Mouse (Mus musculus) ovary, postnatal 10 days (tissue): ENCODE measurements at regions not wholly inside any gene's neighbourhood (a gene's known extent, or its start where the extent isn't known, plus 50 kb on each side); places are given as distances from the start of the nearest gene placed in this dataset.

ENCODE experiments used
- DNase-seq: peaks from one replicate; pipeline ENCODE4 v3.0.0; 2022; ENCODE audit warnings: low spot score

DNA sequence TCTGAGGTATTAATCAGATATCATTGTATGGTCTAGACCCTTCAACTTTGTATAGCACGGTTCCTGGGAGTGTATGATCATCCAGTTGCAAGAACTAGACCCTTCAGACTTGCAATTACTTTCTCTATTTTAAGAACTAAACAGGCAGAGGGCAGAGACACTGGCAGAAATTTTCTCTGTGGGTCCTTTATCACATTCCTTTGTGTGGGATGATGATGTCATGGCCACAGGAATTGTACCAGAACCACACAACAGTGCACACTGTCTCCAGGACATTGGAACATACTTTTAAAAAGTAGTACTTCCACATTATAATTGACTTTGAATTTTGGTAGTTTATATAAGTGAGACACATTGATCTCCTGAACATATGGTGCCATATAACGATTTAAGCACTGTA, 674.2 kb downstream of the Rfpl4b start:
- DNase-seq, result no peak

DNA sequence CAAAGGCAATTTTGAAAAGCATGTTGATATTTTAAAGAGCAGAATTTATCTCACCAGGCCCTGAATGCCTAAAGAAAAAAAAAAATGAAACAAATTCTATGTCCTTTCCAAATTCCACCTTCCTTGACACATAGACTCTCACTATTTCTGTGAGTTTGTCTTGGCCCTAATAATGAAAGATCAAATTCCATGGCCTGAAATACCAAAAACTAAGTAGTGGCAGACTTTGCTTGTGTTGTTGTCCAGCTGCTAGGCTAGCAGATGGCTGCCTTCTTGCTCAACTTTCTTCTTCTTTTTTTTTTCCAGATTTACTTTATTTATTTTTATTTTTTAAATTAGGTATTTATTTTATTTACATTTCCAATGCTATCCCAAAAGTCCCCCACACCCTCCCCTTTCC, 682.4 kb downstream of the Rfpl4b start:
- DNase-seq, result no peak

DNA sequence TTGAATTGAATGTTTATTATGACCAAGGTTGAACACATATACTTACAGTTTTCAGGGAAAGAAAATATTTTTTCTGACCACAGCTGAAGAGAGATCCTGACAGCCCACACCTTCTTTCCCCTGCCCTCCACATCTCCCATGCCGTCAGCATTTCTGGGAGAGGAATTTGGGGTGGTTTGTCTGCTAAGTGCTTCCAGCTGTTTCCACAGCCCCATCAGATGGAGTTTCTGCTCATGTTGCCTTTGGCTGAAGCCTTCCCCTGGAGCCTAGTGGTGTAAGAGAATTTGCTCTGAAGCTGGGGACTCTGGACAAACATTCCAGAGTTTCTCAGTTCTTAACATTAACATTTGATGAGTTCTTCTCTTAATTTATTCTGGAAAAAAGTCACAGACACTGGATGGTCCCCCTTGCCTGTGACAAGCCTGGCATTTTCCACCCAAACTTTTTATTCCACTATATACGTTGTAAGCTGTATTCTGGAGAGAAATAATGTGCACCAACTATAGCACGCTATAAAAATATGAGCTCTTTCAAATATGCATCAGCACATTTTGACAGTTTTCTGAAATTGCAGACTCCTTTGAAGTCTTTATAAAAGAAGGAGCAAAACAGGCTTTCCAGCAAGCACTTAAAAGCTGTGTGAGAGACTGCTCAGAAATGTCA, 699.5 kb downstream of the Rfpl4b start:
- DNase-seq, result no peak

DNA sequence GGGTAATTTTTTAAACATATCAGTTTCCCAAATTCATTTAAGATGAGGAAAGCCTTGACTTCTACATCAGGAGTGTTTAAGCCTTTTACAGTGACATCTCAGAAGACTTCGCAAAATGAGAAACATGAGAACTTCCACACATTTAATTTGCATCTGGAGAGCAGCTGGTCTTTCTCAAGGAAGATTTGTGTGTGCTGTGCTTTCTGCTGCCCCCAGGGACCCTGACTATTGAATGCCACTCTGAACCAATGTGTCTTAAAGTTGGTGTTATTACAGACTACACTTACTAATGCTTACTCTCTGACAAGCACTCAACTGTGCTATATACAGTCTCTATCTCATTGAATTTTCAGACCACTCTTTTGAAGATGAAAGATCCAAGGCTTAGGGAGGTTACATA, 703.0 kb downstream of the Rfpl4b start:
- no peak for DNase-seq

DNA sequence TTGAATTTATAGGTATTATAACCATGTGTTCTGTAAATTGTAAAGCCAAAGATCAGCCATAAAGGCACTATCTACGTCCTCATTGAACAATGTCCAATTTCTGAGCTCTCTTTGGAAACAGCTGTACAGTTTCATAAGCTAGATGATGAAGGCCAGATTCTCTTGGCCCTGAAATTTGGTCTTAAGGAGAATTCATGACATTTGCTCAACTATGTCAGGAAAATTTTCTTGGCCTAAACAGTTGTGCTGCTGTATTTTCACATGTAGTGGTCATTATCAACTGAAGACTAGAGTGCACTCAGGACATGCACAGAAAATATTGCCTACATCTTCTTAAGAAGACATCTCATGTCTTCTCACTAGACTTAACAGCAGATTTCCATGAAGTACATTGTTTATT, 705.1 kb downstream of the Rfpl4b start:
- DNase-seq, result no peak

DNA sequence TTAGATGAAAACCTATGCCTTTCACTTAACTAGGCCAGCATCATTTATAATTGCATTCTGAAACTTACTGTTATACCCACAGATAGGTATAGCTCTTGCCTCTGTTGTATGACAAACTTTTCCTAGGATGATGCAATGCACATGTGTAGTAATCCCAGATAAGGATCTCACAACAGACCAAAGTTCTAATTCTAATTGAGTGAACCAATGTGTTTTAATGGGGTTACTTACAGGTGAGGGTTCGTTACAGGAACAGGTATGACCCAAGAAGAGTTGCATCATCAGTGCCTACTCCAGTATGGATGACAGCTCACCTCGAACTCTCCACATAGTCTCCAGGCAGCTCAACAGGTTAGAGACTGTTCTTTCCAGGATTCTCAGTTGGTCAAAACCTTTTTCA, 707.4 kb downstream of the Rfpl4b start:
- DNase-seq, result no peak

DNA sequence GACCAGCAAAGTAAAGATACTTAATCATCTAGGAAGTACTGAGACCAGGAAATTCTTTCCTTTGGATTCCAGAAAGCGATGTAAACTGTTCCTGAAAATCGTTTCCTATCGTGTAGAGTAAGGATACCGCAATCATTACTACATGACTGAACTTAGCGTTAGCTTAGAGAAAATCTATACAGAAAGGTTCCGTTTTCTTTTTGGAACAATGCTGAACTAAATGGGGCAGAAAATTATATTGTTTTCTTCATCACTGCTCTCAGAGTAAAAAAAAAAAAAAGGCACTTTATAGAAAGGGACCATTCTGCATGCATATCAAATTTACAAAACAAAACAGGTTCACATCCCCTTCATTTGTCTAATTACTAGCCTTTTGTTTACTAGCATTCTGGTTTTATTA, 713.0 kb downstream of the Rfpl4b start:
- no peak for DNase-seq

DNA sequence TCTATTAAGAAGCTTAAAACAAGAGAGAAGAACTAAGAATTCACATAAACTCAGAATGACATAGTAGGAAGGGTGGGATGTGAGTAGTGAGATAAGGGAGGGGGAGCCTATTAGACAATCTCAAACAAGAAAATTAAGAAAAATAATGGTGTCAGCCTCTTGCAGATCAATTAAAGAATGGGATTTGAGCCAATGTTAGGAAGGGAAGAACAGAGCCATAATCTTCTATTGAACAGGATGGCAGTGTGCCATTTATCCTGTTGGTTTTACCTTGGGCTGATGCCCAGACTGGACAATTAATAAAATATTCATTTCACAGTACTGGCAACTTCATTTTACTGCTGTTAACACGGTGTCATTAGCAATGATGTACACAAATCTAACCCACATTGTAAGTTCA, 718.0 kb downstream of the Rfpl4b start:
- no peak for DNase-seq

DNA sequence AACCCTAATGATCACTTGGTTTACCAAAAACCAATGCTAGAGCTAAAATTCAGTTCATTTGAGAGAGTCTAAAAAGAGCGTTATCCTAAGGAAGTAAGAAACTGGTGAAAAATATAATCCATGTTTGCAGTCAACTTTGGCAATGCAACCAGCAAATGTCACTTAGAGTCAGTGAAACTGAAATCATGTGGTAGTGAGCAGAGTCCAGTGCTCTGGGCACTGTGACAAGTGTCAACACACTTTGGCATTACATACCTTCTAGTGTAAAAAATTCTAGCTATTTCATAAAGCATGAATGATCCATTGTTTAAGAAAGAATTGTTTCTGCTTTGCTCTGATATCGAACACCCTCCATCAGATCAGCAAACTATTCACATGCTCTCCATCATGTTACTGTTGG, 743.1 kb downstream of the Rfpl4b start:
- DNase-seq, result no peak

DNA sequence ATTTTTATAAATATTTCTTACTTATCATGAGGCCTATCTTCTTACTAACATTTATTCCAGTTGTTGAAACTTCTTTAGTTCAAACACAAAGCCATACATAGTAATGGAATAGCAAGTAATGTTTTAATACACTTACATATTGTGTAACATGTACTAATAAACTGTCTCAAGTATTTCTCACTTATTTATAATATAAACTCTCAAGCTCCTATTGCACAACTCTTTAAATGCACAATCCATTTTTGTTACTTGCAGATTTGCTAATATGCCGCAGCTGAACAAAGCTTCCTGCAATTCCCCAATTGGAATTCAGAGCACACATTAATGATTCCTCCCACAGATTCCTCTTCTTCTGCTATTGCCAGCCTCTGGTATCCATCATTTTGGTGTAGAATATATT, 749.2 kb downstream of the Rfpl4b start:
- no peak for DNase-seq

DNA sequence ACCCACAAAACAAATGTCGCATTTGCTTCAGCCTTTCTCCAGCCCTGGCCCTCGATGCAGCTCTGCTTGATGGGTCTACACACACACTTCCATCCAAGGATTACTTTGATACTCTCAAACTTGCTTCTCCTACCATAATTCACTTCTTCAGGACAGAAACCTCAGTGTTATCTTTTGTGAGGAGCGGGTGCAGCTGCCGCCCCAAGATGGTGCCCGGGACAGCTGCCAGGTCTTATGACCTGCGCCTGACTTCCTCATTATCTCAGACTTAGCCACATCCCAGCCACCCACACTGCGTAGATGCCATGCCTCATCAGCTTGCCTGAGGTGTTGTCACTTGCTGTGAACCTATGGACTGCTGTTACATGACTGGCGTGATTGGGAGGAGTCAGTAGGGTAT, 762.5 kb downstream of the Rfpl4b start:
- no peak for DNase-seq

DNA sequence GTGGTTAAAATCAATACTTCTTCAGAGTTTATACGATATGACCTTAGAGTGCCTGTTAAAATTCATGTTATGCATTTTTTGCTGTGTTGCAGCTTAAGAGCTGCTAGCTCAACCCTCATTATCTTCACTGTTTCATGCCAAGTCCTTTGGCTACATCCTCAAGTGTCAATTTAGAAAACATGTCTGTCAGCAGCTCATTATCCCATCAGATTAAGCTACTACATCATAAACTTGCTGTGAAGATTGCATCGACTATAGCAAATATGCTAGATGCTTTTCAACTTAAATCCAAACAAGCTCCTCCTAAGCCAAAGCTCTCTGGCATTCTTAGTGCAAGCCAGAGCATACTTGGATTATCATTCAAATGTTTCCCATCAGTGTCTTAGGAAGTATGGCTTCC, 811.1 kb downstream of the Rfpl4b start:
- no peak for DNase-seq

DNA sequence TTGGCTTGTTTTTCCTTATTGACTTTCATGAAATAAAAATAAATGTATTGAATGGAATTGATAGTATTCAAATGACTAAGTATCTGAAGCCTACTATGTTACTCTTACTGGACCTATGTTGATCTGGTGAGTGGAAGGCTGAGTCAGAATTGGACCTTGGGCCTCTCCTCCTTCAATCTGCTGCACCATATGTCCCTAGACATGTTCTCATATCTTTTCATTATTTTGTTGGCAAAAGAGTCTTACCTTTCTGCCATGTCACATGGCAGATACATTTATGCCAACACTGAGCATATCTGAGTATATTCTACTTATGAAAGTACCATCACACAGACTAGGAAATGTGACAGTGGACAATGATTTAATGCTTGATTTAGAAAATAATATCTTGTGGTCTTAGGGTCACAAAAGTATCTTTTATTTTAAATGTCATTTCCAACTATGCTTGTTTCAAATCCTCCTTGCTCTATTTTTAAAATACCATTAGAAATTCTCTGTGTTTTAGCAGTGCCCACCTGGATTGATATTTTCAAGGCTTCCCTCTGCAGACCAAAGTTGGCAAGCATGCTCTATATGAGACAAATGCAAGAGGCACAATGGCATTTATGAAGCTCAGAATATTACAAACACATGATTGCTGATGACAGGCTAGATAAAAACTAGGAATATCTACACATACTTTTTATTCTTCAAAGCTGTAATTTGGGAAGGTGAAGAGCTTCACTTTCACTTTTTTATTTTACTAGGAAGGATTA, 825.7 kb downstream of the Rfpl4b start:
- DNase-seq, result no peak

DNA sequence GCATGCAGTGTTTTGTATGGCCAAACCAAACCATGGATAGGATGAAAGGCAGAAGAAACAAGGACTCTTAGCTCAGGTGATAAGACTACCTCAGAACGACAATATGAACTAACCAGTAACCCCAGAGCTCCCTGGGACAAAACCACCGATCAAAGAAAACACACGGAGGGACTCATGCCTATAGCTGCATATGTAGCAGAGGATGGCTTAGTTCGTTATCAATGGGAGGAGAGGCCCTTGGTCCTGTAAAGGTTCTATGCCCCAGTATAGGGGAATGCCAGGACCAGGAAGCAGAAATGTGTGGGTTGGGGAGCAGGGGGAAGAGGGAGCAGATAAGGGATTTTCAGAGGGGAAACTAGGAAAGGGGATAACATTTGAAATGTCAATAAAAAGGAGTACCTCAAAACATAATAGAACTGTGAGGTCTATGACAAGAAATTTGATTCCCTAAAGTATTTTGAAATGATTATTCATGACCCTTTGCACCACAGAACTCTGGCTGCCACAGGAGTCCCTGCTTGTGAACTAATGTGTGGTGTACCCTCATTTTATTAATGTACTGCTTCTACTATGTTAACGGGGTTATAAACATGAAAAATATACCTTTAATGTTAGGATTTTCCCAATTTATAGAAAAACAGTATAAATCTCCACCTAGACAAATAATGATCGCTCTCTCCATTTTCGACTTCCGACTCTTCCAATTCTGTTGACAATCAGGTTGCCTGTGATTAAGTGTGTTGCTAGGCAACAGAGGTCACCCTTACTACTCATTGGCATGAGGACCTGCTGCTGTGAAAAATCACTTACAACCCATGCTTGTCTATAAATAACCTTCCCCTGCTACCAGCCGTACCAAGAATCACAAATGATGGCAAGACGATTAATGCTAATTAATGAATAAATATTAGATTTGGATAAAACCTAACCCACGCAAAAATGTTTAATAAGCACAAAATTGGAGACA, 833.0 kb downstream of the Rfpl4b start:
- DNase-seq, result no peak

DNA sequence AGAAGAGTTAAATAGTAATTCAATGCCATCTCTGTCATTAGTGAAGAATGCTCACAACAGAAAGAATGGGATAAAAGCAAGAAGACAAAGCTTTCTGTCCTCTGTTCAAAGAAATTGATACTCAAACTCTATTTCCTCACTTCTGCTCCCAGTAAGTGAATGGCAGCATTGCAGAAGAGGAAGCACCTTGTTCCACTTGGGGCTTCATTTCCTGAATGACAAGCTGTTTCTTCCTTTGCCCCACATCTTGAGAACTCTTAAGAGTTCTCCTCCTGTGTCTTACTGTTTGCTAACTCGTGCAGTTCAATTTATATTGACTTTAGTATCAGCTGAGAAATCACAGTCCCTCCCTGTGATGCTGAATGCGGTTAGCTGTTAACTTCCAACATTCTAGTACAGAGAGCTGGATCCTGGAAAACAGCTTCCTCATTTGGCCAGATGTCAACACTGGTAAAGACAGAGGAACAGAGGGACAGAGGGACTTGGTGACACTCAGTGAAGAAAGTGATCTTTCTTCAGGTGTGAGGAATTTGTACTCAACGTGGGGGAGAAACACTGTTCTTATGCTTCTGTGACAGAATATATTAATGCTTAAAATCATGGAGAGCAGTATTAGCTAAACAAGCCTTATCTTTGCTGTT, 840.3 kb upstream of the Marcks start:
- no peak for DNase-seq

DNA sequence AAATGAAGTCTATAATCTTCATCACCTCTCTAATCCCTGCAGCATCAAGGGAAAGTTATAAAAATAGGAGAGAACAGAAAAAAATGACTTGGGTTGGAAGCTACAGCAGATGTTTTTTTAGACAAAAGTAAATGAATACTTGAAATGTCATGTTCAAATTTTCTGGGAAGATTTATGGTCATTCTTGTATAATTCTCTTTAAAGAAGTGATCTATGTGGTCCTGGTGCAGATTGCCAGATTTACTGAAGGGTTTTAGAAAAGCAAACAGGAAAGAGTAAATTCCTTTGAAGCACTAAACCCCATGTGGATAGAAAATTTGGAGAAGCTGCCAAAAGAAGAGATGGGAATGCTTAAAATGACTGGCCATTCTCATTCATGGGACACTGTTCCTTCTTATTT, 821.3 kb upstream of the Marcks start:
- DNase-seq, result no peak

DNA sequence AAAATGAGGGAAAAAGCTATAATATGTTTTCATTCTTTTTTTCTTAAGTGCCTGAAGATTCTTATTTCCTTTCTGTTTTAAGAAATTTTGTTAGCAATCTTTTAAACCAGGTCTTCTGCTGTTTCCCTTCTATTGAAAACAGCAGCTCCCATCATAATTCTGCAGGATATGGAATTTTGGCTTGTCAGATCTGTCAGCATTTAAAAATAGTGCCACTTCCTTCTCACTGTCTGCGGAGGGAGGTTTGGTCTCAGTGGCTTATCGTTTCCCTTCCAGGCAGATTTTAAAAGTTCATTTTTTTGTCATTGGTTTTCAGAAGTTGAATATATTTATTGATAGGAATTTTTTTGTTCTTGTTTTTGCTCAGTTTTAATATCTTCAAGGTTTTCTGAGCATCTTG, 776.1 kb upstream of the Marcks start:
- DNase-seq, result no peak

DNA sequence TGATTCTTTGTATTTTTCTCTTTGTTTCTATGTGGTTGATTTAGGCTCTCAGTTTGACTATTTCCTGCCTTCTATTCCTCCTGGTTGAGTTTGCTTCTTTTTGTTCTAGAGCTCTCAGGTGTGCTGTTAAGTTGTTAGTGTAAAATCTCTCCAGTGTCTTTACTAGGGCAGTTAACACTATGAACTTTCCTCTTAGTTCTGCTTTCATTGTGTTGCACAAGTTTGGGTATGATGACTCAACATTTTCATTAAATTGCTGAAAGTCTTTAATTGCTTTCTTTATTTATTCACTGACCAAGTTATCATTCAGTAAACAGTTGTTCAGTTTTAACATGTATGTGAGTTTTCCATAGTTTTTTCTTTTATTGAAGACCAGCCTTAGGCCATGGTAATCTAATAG, 772.9 kb upstream of the Marcks start:
- DNase-seq, result no peak

DNA sequence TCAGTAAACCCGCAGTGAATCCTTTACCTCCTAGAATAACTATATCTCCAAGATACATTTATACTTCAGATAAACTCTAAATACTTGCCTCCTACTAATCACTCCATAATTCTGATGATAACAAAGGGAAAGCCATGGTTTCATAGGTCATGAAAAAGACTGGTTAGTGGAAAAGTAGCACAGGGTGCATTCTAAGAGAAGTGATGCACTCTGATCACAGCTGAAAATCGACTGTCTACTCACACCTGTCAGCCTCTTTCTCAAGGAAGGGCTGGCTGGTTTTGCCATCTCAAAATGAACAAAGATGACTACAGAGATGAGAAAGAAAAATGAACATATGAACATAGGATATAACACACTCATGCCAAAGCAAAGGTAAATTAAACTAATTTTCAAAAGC, 769.6 kb upstream of the Marcks start:
- no peak for DNase-seq

DNA sequence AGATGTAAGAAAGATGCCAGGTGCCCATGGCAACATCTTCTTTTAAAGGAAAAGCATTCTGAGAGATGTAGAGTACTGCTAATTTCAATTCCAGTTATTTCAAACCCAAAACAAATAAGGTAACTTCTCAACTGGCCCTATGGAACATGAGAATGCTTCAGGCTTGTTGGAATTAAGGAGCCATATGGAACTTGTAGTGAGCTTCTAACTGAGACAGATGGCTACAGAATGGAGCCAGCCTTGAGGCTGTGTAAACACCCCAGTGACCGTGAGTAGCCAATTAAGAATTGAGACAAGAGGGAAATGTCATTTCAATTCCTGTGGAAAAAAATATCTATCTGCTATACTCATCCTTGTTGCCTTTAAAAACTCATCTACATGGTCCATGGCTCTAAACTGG, 769.0 kb upstream of the Marcks start:
- DNase-seq, result no peak

DNA sequence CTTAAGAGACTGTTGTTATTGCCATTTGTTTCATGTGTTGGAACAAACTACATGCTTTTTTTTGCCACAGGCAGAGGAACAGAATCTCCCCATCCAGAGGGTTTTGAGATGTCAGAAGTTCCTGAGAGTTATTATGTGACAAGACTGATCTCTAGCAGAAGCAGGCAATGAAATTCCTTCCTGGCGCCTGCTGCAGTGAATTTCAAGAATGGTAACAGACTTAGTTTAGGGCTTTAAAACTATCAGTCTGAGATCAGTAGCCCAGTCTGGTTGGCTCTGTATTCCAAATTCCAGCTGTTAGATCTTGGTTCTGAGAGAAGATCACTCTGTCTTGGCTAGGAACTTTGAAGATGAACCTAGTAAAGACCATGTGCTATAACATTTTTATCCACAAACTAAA, 749.2 kb upstream of the Marcks start:
- DNase-seq, result no peak

DNA sequence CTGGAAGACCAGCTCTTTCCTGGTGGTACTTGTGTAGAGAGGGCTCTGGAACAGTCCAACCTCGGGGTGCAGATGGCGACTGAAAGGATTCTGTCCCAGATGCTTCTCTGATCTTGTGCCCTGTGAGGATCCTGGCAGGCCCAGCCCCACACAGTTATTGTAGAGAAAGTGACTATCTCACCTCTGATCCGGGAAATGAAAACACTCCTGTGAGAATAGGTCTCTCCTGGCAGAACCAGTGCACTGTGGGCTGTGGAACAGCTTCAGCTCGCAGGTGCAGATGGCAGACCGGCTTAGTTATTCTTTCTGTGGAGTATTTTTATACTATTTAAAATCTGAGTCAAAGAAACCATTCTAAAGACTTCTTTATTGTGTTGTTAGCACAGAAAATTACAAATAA, 742.1 kb upstream of the Marcks start:
- DNase-seq, result no peak
